Mouse (Mus musculus) ES-E14 (cell line): ENCODE results near the gene Acot7. TPM values are rescaled to one million over a fixed set of nuclear protein-coding genes. Genes with fewer than 3 reads are reported as not detected.
A peak's percentile ranks its signal among the peaks of the same experiment; 100 is the strongest.

Experiments used
- DNase-seq: peaks from one replicate; pipeline ENCODE4 v3.0.0-alpha.2; 2013; ENCODE audit warnings: low read depth, low spot score
- H3K27ac ChIP-seq: 2 replicates; pipeline ENCODE4 v1.5.1; 2012; ENCODE audit warnings: low read depth, mild to moderate bottlenecking, low read length, moderate library complexity, mixed read lengths; ENCODE audit not compliant: poor library complexity, insufficient read depth, severe bottlenecking
- H3K36me3 ChIP-seq: 2 replicates; pipeline ENCODE4 v1.6.1; 2012; ENCODE audit warnings: mild to moderate bottlenecking, low read length, moderate library complexity, mixed read lengths; ENCODE audit not compliant: control insufficient read depth, poor library complexity, insufficient read depth, severe bottlenecking
- H3K4me1 ChIP-seq, 2 experiments: fragments of 150-350 bp in 1 of 2; sonication (generic) in 1 of 2; 2 replicates each; pipeline ENCODE4 v1.6.1; 2012; ENCODE audit warnings: low read length in 2 of 2, mild to moderate bottlenecking in 1 of 2, mixed read lengths in 1 of 2; ENCODE audit not compliant: control insufficient read depth in 2 of 2, insufficient read depth in 2 of 2, poor library complexity in 1 of 2
- H3K4me3 ChIP-seq, 2 experiments: fragments of 150-350 bp in 1 of 2; sonication (generic) in 1 of 2; 2 replicates each; pipeline ENCODE4 v1.5.1; 2012; ENCODE audit warnings: low read length in 2 of 2, low read depth in 1 of 2, mild to moderate bottlenecking in 1 of 2, mixed read lengths in 1 of 2; ENCODE audit not compliant: insufficient read depth in 1 of 2, poor library complexity in 1 of 2, severe bottlenecking in 1 of 2
- H3K9ac ChIP-seq: 2 replicates; pipeline ENCODE4 v1.6.1; 2012; ENCODE audit warnings: low read depth, mild to moderate bottlenecking, low read length, mixed read lengths; ENCODE audit not compliant: poor library complexity, insufficient read depth, severe bottlenecking
- H3K9me3 ChIP-seq: fragments of 150-350 bp; sonication (generic); 2 replicates; pipeline ENCODE4 v1.6.1; 2012; ENCODE audit warnings: low read depth, mild to moderate bottlenecking, low read length; ENCODE audit not compliant: control insufficient read depth, insufficient read depth
- CHD2 ChIP-seq: IDR thresholded peaks from 2 replicates; pipeline ENCODE4 v1.6.1; 2014; ENCODE audit warnings: mild to moderate bottlenecking, low read depth, low read length, inconsistent platforms
- HCFC1 ChIP-seq: IDR thresholded peaks from 2 replicates; pipeline ENCODE4 v1.6.1; 2012; ENCODE audit warnings: low read length, inconsistent platforms, borderline replicate concordance; ENCODE audit not compliant: insufficient read depth
- MAFK ChIP-seq: IDR thresholded peaks from 2 replicates; pipeline ENCODE4 v1.6.1; 2014; ENCODE audit warnings: mild to moderate bottlenecking, low read depth, low read length, inconsistent platforms; ENCODE audit not compliant: insufficient read depth
- ZC3H11A ChIP-seq: IDR thresholded peaks from 2 replicates; pipeline ENCODE4 v1.6.1; 2012; ENCODE audit warnings: low read depth, mild to moderate bottlenecking, inconsistent platforms, low read length, borderline replicate concordance
- ZNF384 ChIP-seq: IDR thresholded peaks from 2 replicates; pipeline ENCODE4 v1.6.1; 2012; ENCODE audit warnings: low read depth, low read length, inconsistent platforms
- in situ Hi-C, 2 experiments: fragments of 600-800 bp; cut with MboI; formaldehyde crosslinking; loops; one replicate each; pipeline ENCODE4 v1.15.1; 2025; ENCODE audit warnings: low sequenced_read_pairs in 2 of 2, inconsistent platforms in 1 of 2; ENCODE audit not compliant: unreplicated experiment in 2 of 2
- total RNA-seq: library from RNA; depleted of rRNA; stranded (reverse); fragments of 300-350 nt; gene quantifications from 2 replicates; pipeline ENCODE4 v1.2.3, GENCODE M21; 2012

Gene Acot7
- total RNA-seq, 1 experiment, result 51.9 TPM

GRCm38 (mm10) chr4:152178344-152178864 is 470 bp downstream of the Acot7 start:
- Histone ChIP-seq H3K9me3 (no peaks in the 10 kb centered on the region), H3K4me3 (peak overlapping the region; percentile 82 to 97), H3K9ac (peak overlapping the region; percentile 79), H3K27ac (peak overlapping the region; percentile 3; the same call in 1 of the 2 replicates), H3K36me3 (no peaks in the 10 kb centered on the region; the same call in 1 of the 2 replicates), H3K4me1 (peaks cover 1 to 8% of the 10 kb centered on the region in 2 experiments; a peak in 2 of 4 replicates)
- TF ChIP-seq HCFC1, result no peak
- TF ChIP-seq MAFK, result no peak
- no peak for TF ChIP-seq ZC3H11A
- no peak for TF ChIP-seq ZNF384
- no peak for TF ChIP-seq CHD2
- in situ Hi-C loops, result no loop called here
- no peak for DNase-seq

- H3K27ac ChIP-seq, result no peak overlapping the region
- no peak for DNase-seq
- peak overlapping the region; percentile 82 to 97 for H3K4me3 ChIP-seq
- no peak for TF ChIP-seq MAFK
- TF ChIP-seq ZC3H11A, result no peak
- TF ChIP-seq HCFC1, result no peak
- no peak for TF ChIP-seq CHD2
- no peak for TF ChIP-seq ZNF384
- peaks cover 1 to 8% of the 10 kb centered on the region in 2 experiments; a peak in 2 of 4 replicates for H3K4me1 ChIP-seq
- in situ Hi-C loops, result no loop called here
- H3K9me3 ChIP-seq, result no peaks in the 10 kb centered on the region
- H3K9ac ChIP-seq, result peak overlapping the region; percentile 79; the same call in 1 of the 2 replicates
- H3K36me3 ChIP-seq, result no peaks in the 10 kb centered on the region; the same call in 1 of the 2 replicates
These were observed 1.2 kb downstream of the Acot7 start for GRCm38 (mm10) chr4:152178916-152179705.

DNA sequence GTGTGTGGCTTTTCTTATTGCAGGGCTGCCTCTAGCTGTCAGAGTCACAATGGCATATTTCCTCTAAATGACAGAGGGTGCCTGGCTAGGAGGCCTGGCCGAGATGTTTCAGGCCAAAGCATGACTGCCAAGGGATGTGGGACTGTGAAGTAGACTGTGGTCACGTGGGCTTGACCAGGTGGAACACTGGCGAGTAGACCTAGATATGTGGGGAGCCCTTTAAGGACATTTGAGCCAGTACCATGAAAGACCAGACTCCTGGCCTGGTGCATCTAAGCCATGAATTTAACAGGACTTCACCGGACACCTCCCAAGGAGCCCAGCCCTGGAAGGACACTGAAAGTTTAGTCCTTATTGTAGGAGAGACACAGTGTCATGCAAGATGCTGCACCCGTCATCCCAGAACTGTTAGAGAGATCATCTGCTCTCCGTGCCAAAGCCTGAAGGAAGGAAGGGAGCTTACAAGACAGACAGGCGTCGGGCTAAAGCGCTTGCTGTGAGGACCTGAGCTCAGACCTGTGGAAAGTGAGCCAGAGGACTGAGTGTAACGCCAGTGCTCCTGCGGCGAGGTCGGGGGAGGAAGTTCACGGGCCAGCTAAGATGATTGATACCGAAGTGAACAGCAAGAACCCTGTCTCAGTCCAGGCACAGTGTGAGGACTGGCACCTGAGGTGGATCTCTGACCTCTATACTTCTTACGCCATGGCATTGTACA is 2.2 kb downstream of the Acot7 start:
- in situ Hi-C loops, result no loop called here
- TF ChIP-seq CHD2 (no peak), ZNF384 (no peak), ZC3H11A (no peak), MAFK (no peak), HCFC1 (no peak)
- no peak for DNase-seq
- Histone ChIP-seq H3K27ac (no peak overlapping the region), H3K36me3 (no peaks in the 10 kb centered on the region; the same call in 1 of the 2 replicates), H3K9ac (no peak overlapping the region), H3K9me3 (no peaks in the 10 kb centered on the region), H3K4me1 (peaks cover 1 to 8% of the 10 kb centered on the region in 2 experiments; a peak in 2 of 4 replicates), H3K4me3 (no peak overlapping the region)

DNA sequence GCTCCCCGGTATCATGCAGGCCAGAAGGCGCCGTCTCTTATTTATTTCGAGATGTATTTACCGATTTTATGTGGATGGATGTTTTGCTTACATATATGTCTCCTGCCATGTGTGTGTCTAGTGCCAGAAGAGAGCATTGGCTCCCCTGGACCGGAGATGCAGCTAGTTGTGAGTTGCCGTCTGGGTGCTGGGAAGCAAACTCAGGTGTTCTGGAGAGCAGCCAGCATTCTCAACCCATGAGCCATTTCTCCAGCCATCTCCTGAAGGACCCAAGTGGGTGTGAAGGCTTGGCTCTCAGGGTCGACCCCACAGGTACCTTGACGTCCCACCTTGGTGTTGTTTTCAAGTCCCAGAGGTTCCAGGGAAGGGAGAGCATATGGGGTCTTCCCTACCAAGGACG is 4.3 kb downstream of the Acot7 start:
- Histone ChIP-seq H3K4me1 (peaks cover 1 to 23% of the 10 kb centered on the region in 2 experiments; a peak in 2 of 4 replicates), H3K27ac (no peak overlapping the region), H3K9ac (no peak overlapping the region), H3K9me3 (no peaks in the 10 kb centered on the region), H3K4me3 (no peak overlapping the region), H3K36me3 (no peaks in the 10 kb centered on the region; the same call in 1 of the 2 replicates)
- in situ Hi-C loops, result no loop called here
- no peak for DNase-seq
- TF ChIP-seq ZC3H11A (no peak), ZNF384 (no peak), MAFK (no peak), CHD2 (no peak), HCFC1 (no peak)
